Comparison of ENCODE assay signal across 12 mouse cellular contexts in the genomic region with DNA sequence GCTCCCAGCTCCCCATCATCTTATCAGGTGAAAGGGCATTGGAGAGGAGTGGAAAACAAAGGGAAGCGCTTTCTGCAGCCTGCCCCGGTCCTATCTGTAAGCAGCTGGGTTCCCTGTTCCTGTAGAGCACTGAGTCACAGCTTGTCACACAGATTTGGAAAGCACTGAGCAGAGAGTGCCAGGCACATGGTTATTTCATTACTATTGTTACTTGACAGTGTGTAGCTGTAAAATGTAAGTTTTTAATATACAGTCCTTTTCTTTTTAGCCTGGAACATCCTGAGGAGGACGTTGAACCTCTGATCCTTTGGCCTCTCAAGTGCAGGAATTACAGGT.
DNase-seq lines count a peak whose midpoint lies in the region; ATAC-seq lines count a peak whose summit lies in the region.
"Had no signal": no experiment of that assay in that cellular context is flagged by ENCODE, and none has a peak within 500 bp of the region (broad histone marks: within the 10 kb centered on the region; RNA-seq: fewer than 3 reads in every experiment).

No protein-coding gene starts in this region.

- ATAC-seq in hindbrain, embryonic 11.5 days (ENCODE audit: low FRiP score): no peak
- no peak for ATAC-seq in midbrain, embryonic 12.5 days (ENCODE audit: low FRiP score, low read depth)
- ATAC-seq in erythroblast, adult 5-6 weeks (replicated peaks; ENCODE audit: low FRiP score, poor library complexity, severe bottlenecking): no peak

- no peaks in the 10 kb centered on the region for H3K27me3 ChIP-seq in hindbrain, embryonic 11.5 days (ENCODE audit: control insufficient read depth, insufficient read depth, low read length)
- peaks cover under 1% of the 10 kb centered on the region; the same call in 1 of the 2 replicates for H3K27me3 ChIP-seq in midbrain, embryonic 12.5 days
- H3K27me3 ChIP-seq: embryonic facial prominence, embryonic 12.5 days had no signal

- H3K27ac ChIP-seq in hindbrain, embryonic 11.5 days (ENCODE audit: low read depth, low read length): peak overlapping the region; percentile 47
- H3K27ac ChIP-seq in midbrain, embryonic 12.5 days (replicated peaks): peak overlapping the region; percentile 68
- H3K27ac ChIP-seq: embryonic facial prominence, embryonic 12.5 days had no signal

- no peak overlapping the region for H3K4me2 ChIP-seq in hindbrain, embryonic 11.5 days (replicated peaks; ENCODE audit: low read depth, low read length)
- 0 out of 2 replicates have a peak overlapping the region, but pooled peaks have one; percentile 1 for H3K4me2 ChIP-seq in midbrain, embryonic 12.5 days (replicated peaks)
- H3K4me2 ChIP-seq: embryonic facial prominence, embryonic 12.5 days had no signal

- 22% methylated on average over 3 of the region's 3 CpGs for WGBS in hindbrain, embryonic 11.5 days
- WGBS in midbrain, embryonic 12.5 days: 20% methylated on average over 3 of the region's 3 CpGs

- peaks cover 6% of the 10 kb centered on the region; the same call in 1 of the 2 replicates for H3K4me1 ChIP-seq in hindbrain, embryonic 11.5 days (replicated peaks; ENCODE audit: control insufficient read depth, insufficient read depth, low read length)
- H3K4me1 ChIP-seq in midbrain, embryonic 12.5 days: peaks cover 29% of the 10 kb centered on the region

- no peaks in the 10 kb centered on the region for H3K36me3 ChIP-seq in hindbrain, embryonic 11.5 days (ENCODE audit: control insufficient read depth, insufficient read depth, low read length)
- H3K36me3 ChIP-seq in midbrain, embryonic 12.5 days: no peaks in the 10 kb centered on the region
- H3K36me3 ChIP-seq: embryonic facial prominence, embryonic 12.5 days had no signal

- no peaks in the 10 kb centered on the region for H3K9me3 ChIP-seq in hindbrain, embryonic 11.5 days (ENCODE audit: control insufficient read depth, low read length)
- no peaks in the 10 kb centered on the region for H3K9me3 ChIP-seq in midbrain, embryonic 12.5 days
- H3K9me3 ChIP-seq: embryonic facial prominence, embryonic 12.5 days had no signal

- no peak overlapping the region for H3K4me3 ChIP-seq in hindbrain, embryonic 11.5 days (ENCODE audit: low read depth, low read length)
- H3K4me3 ChIP-seq in midbrain, embryonic 12.5 days: no peak overlapping the region
- H3K4me3 ChIP-seq: embryonic facial prominence, embryonic 12.5 days had no signal

- H3K9ac ChIP-seq in hindbrain, embryonic 11.5 days (ENCODE audit: low read depth, low read length): no peak overlapping the region
- 0 out of 2 replicates have a peak overlapping the region, but pooled peaks have one; percentile 11 for H3K9ac ChIP-seq in midbrain, embryonic 12.5 days (replicated peaks)
- H3K9ac ChIP-seq: embryonic facial prominence, embryonic 12.5 days had no signal

- peak; percentile 38 for DNase-seq in 416B (ENCODE audit: low read depth)
- peak; percentile 79 for DNase-seq in brain, adult 2 months (ENCODE audit: low read depth, low spot score)
- no peak for DNase-seq in hindbrain, embryonic 11.5 days (ENCODE audit: low spot score)
- DNase-seq in kidney, adult 18-20 months: no peak
- DNase-seq in kidney, adult 11 months: no peak
- DNase-seq: gastrocnemius, postnatal 10 days; heart, postnatal 14 days; lung, postnatal 10 days; thymus, postnatal 14 days had no signal

Comparison
In these comparisons a context has a peak if more than half of its experiments do, and no peak if none do; other contexts are left out.
1. DNase-seq: peak in 416B (single experiment) and brain, adult 2 months (single experiment); none in hindbrain, embryonic 11.5 days (single experiment), kidney, adult 18-20 months (single experiment) and kidney, adult 11 months (single experiment).